Mouse (Mus musculus) hindbrain, embryonic 11.5 days (tissue): ENCODE results near the gene Ccdc136. TPM values are rescaled to one million over a fixed set of nuclear protein-coding genes. Genes with fewer than 3 reads are reported as not detected.

Experiments used
- ATAC-seq: fragments of 200-750 bp; cut with Nextera tagmentation; 2 replicates; pipeline ENCODE4 v1.8.0; 2017; ENCODE audit warnings: mild to moderate bottlenecking, moderate TSS enrichment, moderate library complexity; ENCODE audit not compliant: low FRiP score
- DNase-seq: peaks from one replicate; pipeline ENCODE4 v3.0.0-alpha.2; 2015; ENCODE audit warnings: low spot score
- H3K27ac ChIP-seq: fragments of 300-500 bp; sonication (generic); 2 replicates; pipeline ENCODE4 v1.5.1; 2014; ENCODE audit warnings: mild to moderate bottlenecking, low read depth, low read length
- H3K27me3 ChIP-seq: fragments of 300-500 bp; sonication (generic); 2 replicates; pipeline ENCODE4 v1.6.1; 2014; ENCODE audit warnings: mild to moderate bottlenecking, low read length, moderate library complexity, mixed read lengths; ENCODE audit not compliant: control insufficient read depth, insufficient read depth
- H3K36me3 ChIP-seq: fragments of 300-500 bp; sonication (generic); 2 replicates; pipeline ENCODE4 v1.6.1; 2014; ENCODE audit warnings: mild to moderate bottlenecking, low read length, moderate library complexity, mixed read lengths; ENCODE audit not compliant: control insufficient read depth, insufficient read depth
- H3K4me1 ChIP-seq: fragments of 300-500 bp; sonication (generic); replicated peaks from 2 replicates; pipeline ENCODE4 v1.6.1; 2014; ENCODE audit warnings: low read length, mixed read lengths; ENCODE audit not compliant: control insufficient read depth, insufficient read depth
- H3K4me2 ChIP-seq: fragments of 300-500 bp; sonication (generic); replicated peaks from 2 replicates; pipeline ENCODE4 v1.6.1; 2014; ENCODE audit warnings: mild to moderate bottlenecking, low read depth, low read length
- H3K4me3 ChIP-seq: fragments of 300-500 bp; sonication (generic); 2 replicates; pipeline ENCODE4 v1.5.1; 2014; ENCODE audit warnings: low read depth, low read length
- H3K9ac ChIP-seq: fragments of 300-500 bp; sonication (generic); 2 replicates; pipeline ENCODE4 v1.6.1; 2014; ENCODE audit warnings: low read depth, low read length
- H3K9me3 ChIP-seq: fragments of 300-500 bp; sonication (generic); 2 replicates; pipeline ENCODE4 v1.6.1; 2016; ENCODE audit warnings: low read length; ENCODE audit not compliant: control insufficient read depth
- WGBS: fragments of 180-500 bp; shearing (Covaris S2); extraction: QIAGEN DNeasy Blood & Tissue Kit; methylation state at CpG from one replicate; pipeline ENCODE4 v1.1.7; 2014; 5-methylcytosine and 5-hydroxymethylcytosine counted together
- polyA plus RNA-seq: library from polyadenylated mRNA; unstranded; fragments of >200 nt; fragmentation: Nextera tagmentation; extraction: Ambion mirVana; gene quantifications from 2 replicates; pipeline ENCODE4 v1.2.1, GENCODE M21; 2014

Gene Ccdc136
- polyA plus RNA-seq, 1 experiment from 2014 or later: 25.4 TPM

- Histone ChIP-seq H3K4me3 (no peak overlapping the region), H3K4me2 (no peak overlapping the region), H3K9ac (no peak overlapping the region), H3K9me3 (no peaks in the 10 kb centered on the region), H3K27ac (no peak overlapping the region), H3K36me3 (no peaks in the 10 kb centered on the region), H3K27me3 (peaks cover 2% of the 10 kb centered on the region; the same call in 1 of the 2 replicates), H3K4me1 (peaks cover 12% of the 10 kb centered on the region)
- DNase-seq: no peak
- ATAC-seq: no peak
- 90% methylated on average over 6 of the region's 6 CpGs for WGBS
Observed at GRCm38 (mm10) chr6:29439789-29440188, 43.7 kb downstream of the Ccdc136 start.

- Histone ChIP-seq H3K4me3 (no peak overlapping the region), H3K4me1 (no peaks in the 10 kb centered on the region), H3K36me3 (no peaks in the 10 kb centered on the region), H3K27ac (no peak overlapping the region), H3K9ac (no peak overlapping the region), H3K9me3 (no peaks in the 10 kb centered on the region), H3K27me3 (no peaks in the 10 kb centered on the region), H3K4me2 (no peak overlapping the region)
- no peak for ATAC-seq
- 71% methylated on average over 11 of the region's 11 CpGs for WGBS
- peak; percentile 65 for DNase-seq
Observed at GRCm38 (mm10) chr6:29444773-29445172, 48.7 kb downstream of the Ccdc136 start.

GRCm38 (mm10) chr6:29445354-29445753, 49.2 kb downstream of the Ccdc136 start:
- ATAC-seq (no peak), DNase-seq (no peak)
- WGBS: 95% methylated on average over 7 of the region's 7 CpGs
- Histone ChIP-seq H3K9me3 (no peaks in the 10 kb centered on the region), H3K9ac (no peak overlapping the region), H3K27me3 (no peaks in the 10 kb centered on the region), H3K27ac (no peak overlapping the region), H3K4me3 (no peak overlapping the region), H3K4me1 (no peaks in the 10 kb centered on the region), H3K36me3 (no peaks in the 10 kb centered on the region), H3K4me2 (no peak overlapping the region)

GRCm38 (mm10) chr6:29449858-29450257, 53.7 kb downstream of the Ccdc136 start:
- ATAC-seq (no peak), DNase-seq (no peak)
- Histone ChIP-seq H3K9ac (no peak overlapping the region), H3K4me1 (no peaks in the 10 kb centered on the region), H3K9me3 (no peaks in the 10 kb centered on the region), H3K36me3 (no peaks in the 10 kb centered on the region), H3K27me3 (no peaks in the 10 kb centered on the region), H3K4me3 (no peak overlapping the region), H3K4me2 (no peak overlapping the region), H3K27ac (no peak overlapping the region)
- 33% methylated on average over 4 of the region's 4 CpGs for WGBS

- ATAC-seq: no peak
Observed at GRCm38 (mm10) chr6:29450667-29451066, 54.6 kb downstream of the Ccdc136 start.

GRCm38 (mm10) chr6:29461502-29461901, 65.4 kb downstream of the Ccdc136 start:
- no peak overlapping the region for H3K27ac ChIP-seq
- no peak overlapping the region for H3K4me3 ChIP-seq
- ATAC-seq: no peak
- H3K4me1 ChIP-seq: no peaks in the 10 kb centered on the region
- no peak for DNase-seq
- no peaks in the 10 kb centered on the region for H3K9me3 ChIP-seq
- H3K9ac ChIP-seq: no peak overlapping the region
- no peaks in the 10 kb centered on the region for H3K27me3 ChIP-seq
- H3K4me2 ChIP-seq: no peak overlapping the region
- 60% methylated on average over 7 of the region's 7 CpGs for WGBS
- H3K36me3 ChIP-seq: no peaks in the 10 kb centered on the region

More at GRCm38 (mm10) chr6:29450667-29451066, 54.6 kb downstream of the Ccdc136 start:
- Histone ChIP-seq H3K9me3 (no peaks in the 10 kb centered on the region), H3K27me3 (no peaks in the 10 kb centered on the region), H3K4me1 (no peaks in the 10 kb centered on the region), H3K9ac (no peak overlapping the region), H3K36me3 (no peaks in the 10 kb centered on the region), H3K4me3 (no peak overlapping the region), H3K4me2 (no peak overlapping the region), H3K27ac (no peak overlapping the region)
- 93% methylated on average over 6 of the region's 6 CpGs for WGBS
- DNase-seq: no peak

GRCm38 (mm10) chr6:29463388-29463787, 67.3 kb downstream of the Ccdc136 start:
- DNase-seq (no peak), ATAC-seq (no peak)
- no peak overlapping the region for H3K9ac ChIP-seq
- no peaks in the 10 kb centered on the region for H3K9me3 ChIP-seq
- H3K4me3 ChIP-seq: no peak overlapping the region
- WGBS: 79% methylated on average over 3 of the region's 3 CpGs
- H3K27me3 ChIP-seq: no peaks in the 10 kb centered on the region
- no peaks in the 10 kb centered on the region for H3K36me3 ChIP-seq
- H3K4me2 ChIP-seq: no peak overlapping the region
- 0 out of 2 replicates have a peak, but pooled peaks cover under 1% of the 10 kb centered on the region for H3K4me1 ChIP-seq
- H3K27ac ChIP-seq: no peak overlapping the region

- under 1% methylated on average over 39 of the region's 39 CpGs for WGBS
- ATAC-seq (peak; percentile 95), DNase-seq (peak; percentile 95)
- Histone ChIP-seq H3K9me3 (no peaks in the 10 kb centered on the region), H3K4me1 (peaks cover 3% of the 10 kb centered on the region; the same call in 1 of the 2 replicates), H3K36me3 (no peaks in the 10 kb centered on the region), H3K4me2 (peak within 1 kb of the TSS; percentile 60), H3K27me3 (no peaks in the 10 kb centered on the region), H3K27ac (0 out of 2 replicates have a peak within 1 kb of the TSS, but pooled peaks have one; percentile 33), H3K4me3 (peak within 1 kb of the TSS; percentile 68), H3K9ac (peak within 1 kb of the TSS; percentile 60)
Observed at GRCm38 (mm10) chr6:29467583-29468354, 71.7 kb downstream of the Ccdc136 start, which contains the start of gene Atp6v1f. Atp6v1f (plus strand) TSS chr6:29467718.

GRCm38 (mm10) chr6:29468851-29469250, 72.7 kb downstream of the Ccdc136 start:
- ATAC-seq (no peak), DNase-seq (no peak)
- H3K36me3 ChIP-seq: no peaks in the 10 kb centered on the region
- peaks cover 6% of the 10 kb centered on the region; the same call in 1 of the 2 replicates for H3K4me1 ChIP-seq
- H3K9me3 ChIP-seq: no peaks in the 10 kb centered on the region
- H3K27ac ChIP-seq: no peak overlapping the region
- H3K4me2 ChIP-seq: peak overlapping the region; percentile 60; the same call in 1 of the 2 replicates
- H3K9ac ChIP-seq: no peak overlapping the region
- 88% methylated on average over 3 of the region's 3 CpGs for WGBS
- H3K4me3 ChIP-seq: no peak overlapping the region; the same call in 1 of the 2 replicates
- no peaks in the 10 kb centered on the region for H3K27me3 ChIP-seq
